Mouse (Mus musculus) liver, postnatal 0 days (tissue): ENCODE measurements around the gene Sez6.

ENCODE experiments used
- CTCF ChIP-seq: sonication (generic); IDR thresholded peaks from 2 replicates; pipeline ENCODE4 v1.5.1; 2016; ENCODE audit warnings: antibody characterized with exemption, low read depth
- EP300 ChIP-seq: IDR thresholded peaks from 2 replicates; pipeline ENCODE4 v1.6.1; 2016; ENCODE audit warnings: antibody characterized with exemption, low read depth, mild to moderate bottlenecking

GRCm38 (mm10) chr11:77983191-77983936 is 52.8 kb downstream of the Sez6 start:
- no peak for TF ChIP-seq CTCF
- no peak for TF ChIP-seq EP300
